Mouse (Mus musculus): Measurements from ENCODE around the gene Ush1c.
"Not testable (repeated sequence)": the region's sequence is repeated elsewhere in the genome, so short reads cannot be mapped to it uniquely, and the experiment has no call there.

Ush1c gene

DNA sequence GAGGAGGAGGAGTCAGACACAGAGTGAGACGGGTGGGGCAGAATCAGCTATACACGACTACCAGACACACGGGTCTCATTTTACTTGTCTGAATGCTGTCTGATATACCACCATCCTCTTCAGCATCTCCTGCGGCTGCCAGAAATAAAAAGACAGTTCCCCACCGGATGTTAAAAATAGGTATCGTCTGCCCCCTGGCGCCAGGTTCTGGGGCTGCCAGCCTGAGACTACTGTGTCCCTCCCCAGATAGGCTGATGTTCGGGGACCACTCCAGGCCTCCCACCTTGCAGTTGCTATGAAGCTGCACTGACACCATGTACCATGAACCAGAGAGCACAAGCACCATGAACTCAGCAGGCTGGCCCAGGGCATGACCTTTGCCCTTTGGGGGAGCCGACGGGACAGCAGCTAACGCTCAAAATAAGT is 34.2 kb downstream of the Ush1c start:
- DNase-seq: no peak

DNA sequence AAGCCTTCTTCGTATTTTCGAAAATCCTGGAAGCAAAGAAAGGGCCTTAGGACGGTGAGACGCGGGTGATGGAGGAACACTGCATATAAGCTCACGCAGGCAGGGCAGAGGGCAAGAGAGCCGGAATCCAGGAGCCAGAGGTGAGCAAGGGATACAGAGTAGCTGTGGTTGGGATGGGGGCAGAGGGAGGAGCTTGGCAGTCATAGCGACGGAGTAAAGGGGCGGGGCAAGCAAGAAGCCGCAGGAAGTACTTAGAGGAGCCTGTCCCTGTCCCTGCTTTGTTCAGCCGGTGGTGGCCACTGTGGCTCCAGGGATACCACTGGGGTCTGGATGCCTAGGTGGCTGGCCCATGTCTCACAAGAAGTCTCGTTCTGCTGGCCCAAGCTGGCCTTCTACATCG is 36.7 kb downstream of the Ush1c start:
- DNase-seq: no peak

DNA sequence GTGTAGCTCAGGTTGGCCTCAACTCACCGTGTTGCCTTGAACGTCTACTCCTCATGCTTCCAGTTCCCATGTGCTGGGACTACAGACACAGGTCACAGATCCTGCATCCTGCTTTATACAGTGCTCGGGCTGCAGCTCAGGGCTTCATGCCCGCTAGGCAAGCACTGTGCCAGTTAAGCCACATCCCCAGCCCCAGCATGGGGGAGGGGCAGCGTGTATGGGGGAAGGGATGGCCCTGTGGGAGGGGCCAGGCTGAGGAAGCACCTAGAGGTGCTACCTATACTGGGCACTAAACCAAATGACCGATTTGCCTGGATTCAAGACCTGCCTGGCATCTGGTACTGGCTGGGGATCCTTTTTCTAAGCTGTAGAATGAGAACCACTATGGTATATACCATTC is 38.3 kb downstream of the Ush1c start:
- DNase-seq: no peak

DNA sequence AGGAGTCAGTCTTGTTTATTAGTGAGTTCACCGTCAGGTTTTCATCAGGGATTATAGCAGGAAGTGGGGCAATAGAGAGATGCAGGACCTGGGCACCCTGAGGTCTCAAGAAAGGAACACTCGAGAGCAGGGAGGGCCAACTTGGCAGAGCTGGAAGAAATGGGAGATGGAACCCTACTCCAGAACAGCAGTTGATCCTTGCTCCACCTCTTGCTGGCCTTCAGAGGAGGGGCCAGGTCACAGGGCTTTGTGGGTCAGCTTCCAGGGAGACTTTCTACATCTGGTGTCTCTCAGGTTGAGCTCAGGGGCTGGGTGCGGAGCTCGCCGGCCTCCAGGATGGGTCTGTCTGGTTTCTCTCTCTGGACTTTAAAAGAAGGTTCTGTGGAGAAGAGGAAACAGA is 42.9 kb downstream of the Ush1c start:
- no peak for DNase-seq

DNA sequence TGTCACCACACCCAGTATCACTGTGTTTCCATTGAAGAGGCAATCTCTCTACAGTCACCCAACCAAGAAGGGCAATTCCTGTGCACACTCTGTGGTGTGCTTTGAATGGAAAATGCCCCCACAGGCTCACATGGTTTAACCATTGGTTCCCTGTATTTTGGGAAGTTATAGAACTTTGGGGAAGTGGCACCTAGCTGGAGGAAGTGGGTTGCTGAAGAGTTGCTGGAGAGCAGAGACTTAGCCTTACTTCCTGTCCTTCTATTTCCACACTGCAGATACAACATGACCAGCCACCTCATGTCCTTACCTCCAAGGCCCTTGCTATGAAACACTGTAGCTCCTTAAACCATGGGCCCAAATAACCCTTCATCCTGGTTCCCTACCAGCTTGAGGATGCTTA is 54.1 kb downstream of the Ush1c start:
- no peak for DNase-seq

DNA sequence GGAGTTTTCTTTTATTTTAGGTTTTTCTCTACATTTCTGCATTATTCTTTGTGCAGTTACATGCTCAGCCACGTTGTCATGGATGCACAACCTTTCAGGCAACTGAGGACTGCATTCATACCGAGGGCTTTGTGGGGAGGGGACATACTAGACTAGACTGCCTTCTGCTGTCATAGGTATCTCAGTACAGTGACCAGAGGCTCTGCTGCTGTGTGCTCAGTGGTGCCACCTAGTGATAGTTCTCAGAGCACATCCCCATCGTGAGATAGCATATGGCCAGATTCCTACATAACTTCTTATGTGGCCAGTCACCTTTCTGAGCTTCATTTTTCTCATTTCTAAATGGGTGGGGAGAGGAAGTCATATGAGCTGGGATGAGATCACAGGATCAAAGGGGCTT is 56.7 kb downstream of the Ush1c start:
- DNase-seq: peak; percentile 61

DNA sequence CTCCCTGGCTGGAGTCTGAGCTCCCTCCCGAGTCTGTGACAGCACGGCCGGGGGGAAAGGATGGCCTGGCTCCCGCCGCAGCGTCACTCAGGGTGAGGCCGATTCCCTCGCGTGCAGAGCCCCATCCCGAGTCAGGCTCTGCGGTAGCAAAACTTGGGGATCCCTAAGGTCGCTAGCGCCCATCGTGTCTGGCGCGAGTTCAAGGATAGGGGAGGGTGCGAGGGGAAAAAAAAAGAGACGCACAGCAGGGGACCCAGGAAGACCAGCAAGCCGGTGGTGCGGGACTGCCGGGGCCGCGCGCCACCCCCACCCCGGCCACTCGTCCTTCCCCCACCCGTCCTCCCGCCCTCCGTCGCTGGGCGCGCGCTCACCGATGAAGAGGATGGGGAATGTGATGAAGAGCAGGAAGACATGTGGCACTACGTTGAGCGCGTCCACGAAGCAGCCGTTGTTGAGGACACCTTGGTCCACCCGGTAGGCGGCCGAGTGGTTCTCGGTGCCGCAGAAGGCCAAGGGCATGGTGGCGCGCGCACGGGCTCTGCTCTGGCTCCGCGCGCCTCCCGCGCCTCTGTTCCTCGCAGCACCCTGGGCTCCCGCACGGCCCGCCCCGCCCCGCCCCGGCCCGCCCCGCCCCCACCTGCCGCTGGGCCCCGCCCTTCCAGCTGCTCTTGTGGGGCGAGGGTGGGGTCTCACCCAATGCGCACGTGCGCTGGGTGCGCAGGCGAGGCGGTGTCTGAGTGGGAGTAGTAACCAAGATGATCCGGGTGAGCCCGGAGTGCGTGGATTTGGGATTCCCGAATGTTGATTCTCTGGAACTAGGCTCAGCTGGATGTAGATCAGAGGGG is 58.6 kb downstream of the Ush1c start, which contains the start of gene Abcc8:
Gene Abcc8, minus strand, starts transcription at position 603 of the 845 bp plus-strand sequence.
- DNase-seq: no peak

DNA sequence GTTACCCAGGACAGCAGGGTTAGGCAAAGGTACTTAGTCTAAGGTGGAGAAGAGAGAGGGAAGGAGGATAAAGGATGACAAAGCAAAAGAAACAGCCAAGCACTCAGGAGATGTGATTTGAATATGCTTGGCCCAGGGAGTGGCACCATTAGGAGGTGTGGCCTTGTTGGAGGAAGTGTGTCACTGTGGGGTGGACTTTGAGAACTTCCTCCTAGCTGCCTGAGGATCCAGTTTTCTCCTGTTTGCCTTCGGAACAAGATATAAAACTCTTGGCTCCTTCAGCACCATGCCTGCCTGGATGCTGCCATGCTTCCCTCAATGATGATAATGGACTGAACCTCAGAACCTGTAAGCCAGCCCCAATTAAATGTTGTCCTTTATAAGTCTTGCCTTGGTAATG is 69.3 kb downstream of the Ush1c start:
- not testable (repeated sequence) for DNase-seq

DNA sequence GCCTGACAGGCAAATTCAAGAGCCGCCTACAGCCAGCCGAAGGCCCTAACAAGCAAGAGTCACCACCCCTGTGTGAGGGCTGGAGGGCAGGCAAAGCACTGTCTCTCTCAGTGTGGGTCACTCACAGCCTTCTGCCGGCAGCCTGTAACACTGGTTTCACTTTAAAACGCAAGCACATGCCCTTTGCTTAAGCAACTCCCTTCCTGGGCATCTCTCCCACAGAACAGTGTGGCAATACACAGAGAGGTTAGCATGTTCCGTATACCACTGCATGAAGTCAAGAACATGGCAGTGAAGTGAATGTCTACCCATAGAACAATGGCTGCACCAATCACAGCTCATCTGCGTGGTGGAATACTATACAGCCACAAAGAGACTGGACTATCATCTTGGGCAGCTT is 69.9 kb downstream of the Ush1c start:
- DNase-seq: no peak

DNA sequence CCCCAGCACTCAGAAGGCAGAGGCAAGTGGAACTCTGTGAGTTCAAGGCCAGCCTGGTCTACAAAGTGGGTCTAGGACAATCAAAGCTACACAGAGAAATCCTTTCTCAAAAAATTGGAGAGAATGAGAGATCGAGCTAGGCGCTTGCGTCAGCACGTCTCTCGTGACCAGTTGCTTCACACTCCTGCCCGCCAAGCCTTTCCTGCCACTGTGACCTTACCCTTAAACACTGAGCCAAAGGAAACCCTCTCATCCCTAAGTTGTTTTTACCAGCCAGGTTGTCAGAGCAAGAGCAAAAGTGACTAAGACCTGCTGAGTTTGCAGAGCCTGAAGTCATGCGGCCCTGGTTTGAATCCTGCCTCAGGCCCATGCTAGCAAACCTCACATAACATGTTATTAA is 70.4 kb downstream of the Ush1c start:
- DNase-seq: no peak

DNA sequence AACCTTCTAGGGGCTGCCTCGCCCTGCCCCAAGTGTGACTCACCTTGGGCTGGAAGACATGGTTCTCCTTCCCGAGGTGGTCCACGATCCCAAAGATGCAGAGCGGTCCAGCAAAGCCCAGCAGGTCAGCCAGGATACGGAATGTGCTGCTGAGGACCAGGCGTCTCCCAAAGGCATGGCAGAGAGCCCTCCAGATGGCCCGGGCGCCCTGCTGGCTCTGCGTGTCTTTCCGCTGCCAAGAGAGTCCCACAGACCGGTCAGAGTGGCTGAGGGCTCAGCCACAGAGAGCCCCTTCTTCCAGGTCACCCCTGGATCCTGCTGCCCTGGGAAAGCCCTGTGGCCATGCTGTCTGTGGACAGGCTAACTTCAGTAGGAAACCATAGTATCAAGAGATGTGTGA is 72.4 kb downstream of the Ush1c start:
- no peak for DNase-seq

DNA sequence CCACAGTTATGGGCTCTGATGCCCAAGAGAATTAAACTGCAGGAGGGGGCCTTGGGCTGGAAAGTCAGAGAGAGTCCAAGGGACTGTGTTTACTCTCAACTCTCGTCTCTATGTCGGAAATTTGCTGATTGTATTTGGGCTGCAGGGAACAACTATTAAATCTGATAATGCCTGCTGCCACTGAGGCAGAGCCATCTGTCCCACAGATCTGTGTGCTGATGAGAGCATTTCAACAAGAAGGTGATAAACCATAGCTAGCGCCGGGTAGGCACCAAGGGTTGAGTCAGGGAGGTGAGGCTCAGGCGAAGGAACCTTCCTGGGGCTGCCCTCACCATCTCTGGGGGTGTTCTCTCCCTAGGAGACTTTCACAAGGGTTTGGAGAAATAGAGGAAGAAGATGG is 75.6 kb downstream of the Ush1c start:
- DNase-seq: no peak

DNA sequence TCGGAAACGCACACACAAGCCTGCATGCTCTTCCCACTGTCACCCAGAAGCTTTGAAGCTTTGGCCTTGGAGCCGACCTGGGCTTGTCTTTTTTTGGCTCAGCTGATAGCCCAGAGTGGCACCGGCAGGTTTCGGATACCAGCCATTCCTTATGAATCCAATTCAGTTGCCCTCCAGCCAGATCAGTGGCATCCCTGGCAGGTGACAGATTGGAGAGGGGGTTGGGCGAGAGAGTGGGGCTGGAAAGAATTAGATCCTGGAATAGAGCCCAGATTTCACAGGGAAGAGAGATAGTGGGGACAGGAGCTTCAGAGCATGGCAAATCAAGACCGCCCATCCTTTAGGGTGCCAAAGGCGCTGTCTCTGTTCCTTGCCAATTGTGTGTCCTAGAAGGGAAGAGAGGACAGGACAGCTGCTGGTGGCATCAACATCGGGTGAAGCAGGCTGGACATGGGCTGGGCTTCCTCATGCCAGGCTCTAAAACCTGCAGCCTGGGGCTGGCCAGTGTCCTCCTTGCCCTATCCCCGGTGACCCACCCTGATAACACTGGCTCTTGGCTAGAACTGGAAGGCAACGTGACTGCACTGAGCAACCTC is 76.1 kb downstream of the Ush1c start:
- DNase-seq: no peak

DNA sequence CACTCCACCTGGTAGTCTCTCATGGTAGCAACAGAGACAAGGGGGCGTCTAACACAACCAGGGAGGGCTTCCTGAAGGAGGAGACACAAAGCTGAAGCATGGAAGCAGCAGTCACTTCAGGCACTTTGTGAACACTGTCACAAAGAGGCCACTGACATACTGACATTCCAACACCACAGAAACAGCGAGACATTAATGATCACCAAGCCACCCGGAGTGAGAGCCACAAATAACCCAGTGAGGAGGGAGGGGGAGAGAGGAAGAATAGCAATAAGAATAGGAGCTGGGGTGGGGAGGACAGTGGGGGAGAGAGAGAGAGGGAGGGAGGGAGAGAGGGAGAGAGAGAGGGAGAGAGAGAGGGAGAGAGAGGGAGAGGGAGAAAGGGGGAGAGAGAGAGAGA is 76.7 kb downstream of the Ush1c start:
- DNase-seq: no peak

DNA sequence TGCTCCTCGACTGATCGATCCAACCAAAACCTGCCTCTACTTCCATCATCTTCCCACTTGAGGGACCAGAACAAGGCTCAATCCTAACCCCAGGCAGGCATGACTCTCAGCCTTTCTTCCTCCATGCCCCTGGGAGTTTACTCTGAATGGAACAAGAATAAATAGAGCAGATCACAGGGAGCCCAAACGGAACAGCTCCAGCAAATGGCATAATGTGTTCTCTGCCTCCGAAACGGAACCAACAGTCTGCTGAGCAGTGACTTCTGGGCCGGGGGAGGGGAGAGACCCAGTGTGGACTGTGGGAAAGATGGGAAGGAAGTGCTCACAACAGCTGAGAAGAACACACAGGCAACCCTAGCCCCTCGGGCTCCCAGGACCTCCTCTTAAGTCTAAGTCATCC is 80.6 kb downstream of the Ush1c start:
- no peak for DNase-seq

DNA sequence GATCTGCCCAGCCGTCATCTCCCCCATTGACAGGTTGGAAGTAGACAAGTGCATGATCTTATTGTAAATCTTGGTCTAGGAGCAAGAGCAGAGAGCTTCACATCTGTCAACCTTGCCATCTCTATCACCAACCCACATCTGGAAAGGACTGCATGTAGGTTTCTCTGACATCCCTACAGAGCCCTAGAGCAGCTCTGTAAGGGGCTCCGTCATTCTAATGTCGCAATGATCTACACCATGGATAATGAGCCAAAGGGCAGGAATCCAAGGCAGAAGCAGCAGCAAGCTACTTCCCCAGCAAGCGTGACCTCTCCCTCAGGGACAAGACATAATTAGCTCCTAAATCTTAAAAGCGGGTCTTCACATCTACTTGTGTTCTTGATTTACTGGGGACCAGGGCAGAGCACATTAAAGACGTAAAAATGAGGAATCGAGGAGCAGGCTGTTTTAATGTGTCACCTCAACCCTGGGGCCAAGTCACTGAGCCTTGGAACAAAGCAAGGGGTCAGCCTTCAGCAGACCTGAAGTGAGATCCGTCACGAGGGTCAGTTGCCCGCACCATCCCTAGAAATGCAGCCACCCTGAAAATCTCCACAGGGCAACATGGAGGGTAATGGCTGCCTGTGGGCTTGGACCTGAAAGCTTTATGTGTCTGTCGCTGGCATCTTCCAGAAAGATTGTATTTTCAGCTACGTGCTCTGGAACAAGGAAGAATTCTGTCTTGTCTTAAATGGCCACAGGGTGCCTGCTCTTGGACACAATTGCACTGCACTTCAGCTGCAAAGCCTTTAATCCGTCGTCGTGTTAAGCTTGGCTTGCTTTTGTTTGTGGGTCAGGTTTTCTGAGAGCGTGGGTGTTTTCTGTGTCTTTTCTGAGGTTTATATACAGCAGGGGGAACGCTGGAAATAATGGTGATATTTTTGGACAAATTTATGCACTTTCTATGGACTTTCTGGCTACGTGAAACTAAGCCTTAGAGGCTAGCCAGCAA is 83.5 kb downstream of the Ush1c start:
- no peak for DNase-seq

DNA sequence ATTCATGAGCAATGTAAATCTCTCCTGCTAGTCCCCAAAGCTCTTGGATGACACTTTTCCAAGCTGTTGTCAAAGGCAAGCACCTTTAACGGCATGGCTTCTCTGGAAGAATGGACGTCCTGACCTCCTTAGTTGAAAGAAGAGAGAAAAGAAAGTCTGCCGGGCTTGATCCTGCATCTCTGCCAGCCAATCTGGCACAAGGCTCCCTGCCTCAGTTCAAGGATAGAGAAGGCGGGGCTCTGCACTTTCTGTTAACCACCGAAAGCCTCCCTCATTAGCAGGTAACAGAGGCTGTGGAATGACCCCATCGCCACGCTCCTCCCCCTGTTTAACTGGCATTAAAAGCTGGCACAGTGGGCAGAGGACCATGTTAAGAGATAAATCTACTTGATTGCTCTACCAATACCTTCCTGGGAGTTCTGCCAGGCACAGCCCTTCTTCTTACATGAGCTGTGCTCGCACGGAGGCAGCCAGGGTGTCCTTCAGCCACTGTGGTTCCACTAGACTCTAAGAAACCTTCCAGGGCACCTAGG is 85.4 kb downstream of the Ush1c start:
- DNase-seq: no peak

DNA sequence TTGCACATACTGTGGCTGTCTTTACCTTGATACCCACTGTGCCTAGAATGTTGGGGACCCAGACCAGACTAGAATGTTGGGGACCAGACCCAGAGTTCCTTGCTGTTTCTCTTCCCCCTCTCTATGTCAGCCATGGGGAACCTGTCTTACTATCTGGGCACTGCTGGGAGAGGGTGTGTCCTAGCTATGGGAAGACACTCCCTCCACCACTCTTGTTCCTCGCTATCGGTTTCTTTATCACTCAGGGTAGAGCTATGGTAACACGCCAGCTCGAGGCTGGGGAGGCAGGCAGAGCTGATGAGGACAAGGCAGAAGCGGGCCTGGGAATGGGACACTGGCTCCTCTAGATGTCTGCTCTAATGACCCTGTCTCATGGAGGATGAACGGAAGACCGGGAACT is 90.9 kb downstream of the Ush1c start:
- DNase-seq: no peak

DNA sequence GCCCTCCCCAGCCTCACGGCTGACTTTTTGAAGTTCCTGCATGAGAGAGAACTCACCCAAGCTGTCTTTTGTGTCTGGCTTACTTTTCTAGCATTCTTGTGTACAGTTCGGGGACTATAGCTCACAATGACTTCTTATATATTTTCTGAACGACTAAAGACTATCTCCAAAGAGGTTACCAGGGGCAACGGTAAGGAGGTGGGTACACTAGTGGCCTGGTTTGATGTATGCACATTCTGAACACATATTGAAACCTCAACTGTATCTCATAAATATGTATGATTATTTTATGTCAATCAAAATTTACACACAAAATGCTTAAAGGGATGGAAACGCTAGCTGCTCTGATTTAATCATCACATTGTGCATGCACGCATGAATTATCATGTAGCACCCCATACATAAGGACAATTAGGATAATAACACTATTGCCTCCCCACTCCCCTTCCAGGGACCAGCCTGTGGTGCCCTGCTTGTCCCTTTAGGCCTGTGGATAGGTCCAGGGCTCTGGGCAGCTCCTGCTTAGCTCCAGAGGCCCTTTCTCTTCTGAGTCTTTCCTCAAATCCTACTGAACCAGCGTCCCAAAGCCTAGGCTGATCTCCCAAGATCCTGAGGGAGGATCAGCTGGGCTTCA is 91.5 kb downstream of the Ush1c start:
- DNase-seq: no peak

Data from kidney, adult 9 months (tissue).